Mouse (Mus musculus) megakaryocyte, embryonic 14.5 days (primary cell): Measurements from ENCODE around the gene Abca14.

Experiments used
- FLI1 ChIP-seq: IDR thresholded peaks from 2 replicates; pipeline ENCODE4 v1.6.1; 2012; ENCODE audit warnings: low read length, inconsistent platforms, mixed read lengths
- GATA1 ChIP-seq: IDR thresholded peaks from 3 replicates; pipeline ENCODE4 v1.6.1; 2012; ENCODE audit warnings: mixed read lengths, low read length, inconsistent platforms, borderline replicate concordance

DNA sequence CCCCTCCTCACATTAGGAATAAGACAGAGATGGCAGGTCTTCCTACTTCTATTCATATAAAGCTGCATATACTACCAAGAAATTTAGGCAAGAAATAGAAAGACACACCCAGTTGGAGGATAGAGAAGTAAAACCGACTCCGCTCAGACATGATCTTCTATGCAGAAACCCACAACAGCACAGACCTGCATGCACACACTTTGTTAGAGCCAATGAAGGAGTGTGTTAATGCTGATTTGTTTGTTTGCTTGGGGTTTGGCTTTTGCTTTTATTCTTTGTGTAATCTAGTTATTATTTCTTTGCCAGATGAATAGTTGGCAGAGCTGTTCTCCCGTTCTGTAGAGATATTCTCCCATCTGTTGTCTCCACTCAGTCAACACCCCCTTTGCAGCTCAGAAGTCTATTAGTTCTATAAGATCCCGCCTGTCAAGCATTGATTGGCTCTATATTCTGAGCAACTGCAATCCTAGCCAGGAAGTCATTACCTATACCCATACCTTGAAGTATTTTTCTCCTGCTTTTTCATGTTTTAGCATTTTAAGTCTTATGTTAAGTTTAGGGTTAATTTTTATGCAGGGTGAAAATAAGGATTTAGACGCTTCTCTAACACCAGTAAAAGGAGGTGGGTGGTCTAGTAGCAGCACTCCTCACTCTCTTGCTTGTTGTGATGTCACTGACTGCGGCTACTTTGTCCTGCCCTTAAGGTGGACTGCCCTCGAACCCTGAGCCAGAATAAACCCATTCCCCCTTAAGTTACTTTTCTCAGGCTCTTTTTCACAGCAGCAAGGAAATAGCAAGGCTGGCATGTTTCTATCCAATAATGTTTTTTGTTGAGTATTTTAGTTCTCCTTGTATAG, 67.6 kb downstream of the Abca14 start:
- TF ChIP-seq GATA1, result no peak
- no peak for TF ChIP-seq FLI1
